Mouse (Mus musculus): Measurements from ENCODE around the gene Sulf2. TPM values are rescaled to one million over a fixed set of nuclear protein-coding genes. Genes with fewer than 3 reads are reported as not detected.
A peak's percentile ranks its signal among the peaks of the same experiment; 100 is the strongest.

Sulf2 gene
- polyA plus RNA-seq, 2 experiments: 200 to 294 TPM

DNA sequence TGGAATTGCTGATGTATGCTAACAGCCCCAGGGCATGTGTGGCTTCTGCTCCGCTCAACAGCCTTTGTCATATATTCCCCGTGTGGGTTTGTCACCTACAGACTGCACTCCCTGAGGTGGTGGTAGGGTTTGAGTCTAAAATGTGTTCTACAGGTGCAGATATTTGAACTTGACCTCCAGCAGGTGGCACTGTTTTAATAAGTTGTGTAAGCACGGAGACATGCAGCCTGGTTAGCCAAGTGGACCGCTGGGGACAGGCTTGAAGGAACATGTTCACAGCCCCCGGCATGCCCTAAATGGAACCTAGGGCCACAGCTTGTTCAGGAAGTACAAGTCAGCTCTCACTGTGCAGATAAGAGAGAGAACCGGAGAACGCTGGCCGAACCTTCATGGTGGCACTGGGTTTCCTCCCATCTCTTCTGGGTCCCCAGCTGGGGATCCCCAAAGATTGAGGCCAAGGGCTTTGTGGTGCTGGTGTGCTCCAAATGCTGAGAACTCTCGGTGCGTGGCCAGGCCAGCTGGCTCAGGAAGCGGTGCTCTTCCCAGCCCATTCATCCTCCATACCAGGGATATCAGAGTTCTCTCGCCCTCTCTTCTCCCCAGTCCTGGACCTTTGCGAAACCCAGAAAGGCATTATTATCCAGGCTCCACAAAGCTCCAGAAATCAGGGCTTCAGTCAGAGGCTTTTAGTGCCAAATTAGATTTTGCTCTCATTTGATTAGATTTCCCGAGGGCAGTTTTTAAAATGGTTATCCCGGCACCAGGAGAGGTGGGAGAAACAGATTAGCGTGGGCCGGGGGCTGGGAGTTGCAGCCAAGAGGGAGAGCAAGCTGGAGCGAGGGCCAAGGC, 57.8 kb downstream of the Sulf2 start:
- H3K27ac ChIP-seq (replicated peaks; ENCODE audit: low read depth, low read length): no peak overlapping the region
- peaks cover 73% of the 10 kb centered on the region for H3K36me3 ChIP-seq (ENCODE audit: control insufficient read depth, insufficient read depth, low read length)
- H3K4me1 ChIP-seq (ENCODE audit: control insufficient read depth, insufficient read depth, low read length): no peaks in the 10 kb centered on the region
- no peak overlapping the region for H3K4me3 ChIP-seq (replicated peaks; ENCODE audit: low read length)
- WGBS: 81% methylated on average over 18 of the region's 18 CpGs
- ATAC-seq (ENCODE audit: low FRiP score, low read depth) (no peak; the same call in 1 of the 2 replicates), DNase-seq (ENCODE audit: low spot score) (peak; percentile 47)
- no peaks in the 10 kb centered on the region for H3K9me3 ChIP-seq (ENCODE audit: control insufficient read depth, low read length)
- H3K9ac ChIP-seq (ENCODE audit: low read depth, low read length, severe bottlenecking): no peak overlapping the region
- no peak overlapping the region for H3K4me2 ChIP-seq (replicated peaks; ENCODE audit: low read depth, low read length, severe bottlenecking)
- no peaks in the 10 kb centered on the region for H3K27me3 ChIP-seq (ENCODE audit: control insufficient read depth, insufficient read depth, low read length)
- TF ChIP-seq POLR2A (IDR thresholded peaks at IDR 0.05; ENCODE audit: borderline replicate concordance, extremely low read depth, insufficient read depth, insufficient read length): no peak

DNA sequence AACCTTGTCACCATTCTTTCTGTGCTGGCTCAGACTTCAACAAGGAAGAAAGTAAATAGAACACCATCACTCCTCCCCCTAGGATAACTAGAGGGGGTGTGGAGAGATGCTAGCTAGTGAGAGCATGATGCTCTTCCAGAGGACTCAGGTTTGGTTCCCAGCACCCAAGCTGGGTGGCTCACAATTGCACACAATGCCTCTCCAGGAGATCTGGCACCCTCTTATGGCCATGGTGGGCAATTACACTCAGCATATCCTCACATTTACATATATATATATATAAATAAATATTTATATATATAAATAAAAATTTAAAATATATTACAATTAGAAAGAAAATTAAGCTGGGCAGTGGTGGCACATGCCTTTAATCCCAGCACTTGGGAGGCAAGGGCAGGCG, 58.6 kb downstream of the Sulf2 start:
- H3K36me3 ChIP-seq (ENCODE audit: control insufficient read depth, insufficient read depth, low read length): peaks cover 78% of the 10 kb centered on the region
- no peaks in the 10 kb centered on the region for H3K9me3 ChIP-seq (ENCODE audit: control insufficient read depth, low read length)
- no peak for TF ChIP-seq POLR2A (IDR thresholded peaks at IDR 0.05; ENCODE audit: borderline replicate concordance, extremely low read depth, insufficient read depth, insufficient read length)
- no peak overlapping the region for H3K9ac ChIP-seq (ENCODE audit: low read depth, low read length, severe bottlenecking)
- no peaks in the 10 kb centered on the region for H3K4me1 ChIP-seq (ENCODE audit: control insufficient read depth, insufficient read depth, low read length)
- H3K27me3 ChIP-seq (ENCODE audit: control insufficient read depth, insufficient read depth, low read length): no peaks in the 10 kb centered on the region
- H3K4me2 ChIP-seq (replicated peaks; ENCODE audit: low read depth, low read length, severe bottlenecking): no peak overlapping the region
- no peak overlapping the region for H3K4me3 ChIP-seq (replicated peaks; ENCODE audit: low read length)
- ATAC-seq (ENCODE audit: low FRiP score, low read depth) (no peak), DNase-seq (ENCODE audit: low spot score) (no peak)
- WGBS: 100% methylated on average over 1 of the region's 1 CpGs
- H3K27ac ChIP-seq (replicated peaks; ENCODE audit: low read depth, low read length): no peak overlapping the region

DNA sequence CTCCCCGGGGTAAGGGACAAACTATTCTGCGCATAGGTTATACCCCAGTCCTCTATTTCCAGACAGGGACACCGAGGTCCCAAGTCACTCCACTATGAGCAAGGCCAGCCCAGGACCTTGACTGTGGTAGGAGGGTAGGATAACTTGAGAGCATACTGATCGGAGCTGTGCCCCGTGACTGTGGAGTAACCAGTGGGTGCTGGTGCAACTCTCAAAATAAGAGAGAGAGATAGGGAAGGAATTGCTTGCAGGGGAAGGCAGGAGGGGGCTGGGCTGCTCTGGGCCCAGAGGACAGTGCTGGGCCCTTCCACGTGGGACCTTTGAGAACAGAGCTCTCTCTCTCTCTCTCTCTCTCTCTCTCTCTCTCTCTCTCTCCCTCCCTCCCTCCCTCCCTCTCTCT, 59.2 kb downstream of the Sulf2 start:
- no peak overlapping the region for H3K4me2 ChIP-seq (replicated peaks; ENCODE audit: low read depth, low read length, severe bottlenecking)
- H3K4me1 ChIP-seq (ENCODE audit: control insufficient read depth, insufficient read depth, low read length): no peaks in the 10 kb centered on the region
- no peaks in the 10 kb centered on the region for H3K27me3 ChIP-seq (ENCODE audit: control insufficient read depth, insufficient read depth, low read length)
- no peaks in the 10 kb centered on the region for H3K9me3 ChIP-seq (ENCODE audit: control insufficient read depth, low read length)
- H3K36me3 ChIP-seq (ENCODE audit: control insufficient read depth, insufficient read depth, low read length): peaks cover 80% of the 10 kb centered on the region
- H3K4me3 ChIP-seq (replicated peaks; ENCODE audit: low read length): no peak overlapping the region
- no peak for ATAC-seq (ENCODE audit: low FRiP score, low read depth)
- no peak for DNase-seq (ENCODE audit: low spot score)
- no peak overlapping the region for H3K27ac ChIP-seq (replicated peaks; ENCODE audit: low read depth, low read length)
- no peak overlapping the region for H3K9ac ChIP-seq (ENCODE audit: low read depth, low read length, severe bottlenecking)
- TF ChIP-seq POLR2A (IDR thresholded peaks at IDR 0.05; ENCODE audit: borderline replicate concordance, extremely low read depth, insufficient read depth, insufficient read length): no peak
- WGBS: 98% methylated on average over 5 of the region's 6 CpGs

DNA sequence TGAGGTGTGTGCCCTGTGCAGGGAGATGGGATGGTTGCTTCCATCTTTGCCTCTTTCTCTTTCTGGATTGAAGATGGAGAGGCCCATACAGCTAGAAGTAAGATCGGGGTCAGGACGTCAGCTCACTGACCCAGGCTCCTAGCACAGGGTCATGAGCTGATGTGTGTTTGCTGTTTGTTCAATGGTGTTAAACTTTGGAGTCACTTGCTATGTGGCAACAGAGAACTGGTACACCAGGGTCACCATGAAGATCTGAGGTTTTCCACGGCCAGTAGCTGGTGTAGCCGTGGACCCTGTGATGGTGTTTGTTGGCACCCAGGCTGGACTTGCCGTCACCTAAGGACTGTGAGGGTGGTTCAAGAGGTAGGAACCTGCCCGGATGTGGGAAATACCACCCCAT, 63.1 kb downstream of the Sulf2 start:
- Histone ChIP-seq H3K9me3 (ENCODE audit: control insufficient read depth, low read length) (no peaks in the 10 kb centered on the region), H3K4me2 (replicated peaks; ENCODE audit: low read depth, low read length, severe bottlenecking) (no peak overlapping the region), H3K4me3 (replicated peaks; ENCODE audit: low read length) (no peak overlapping the region), H3K36me3 (ENCODE audit: control insufficient read depth, insufficient read depth, low read length) (peaks cover 89% of the 10 kb centered on the region), H3K4me1 (ENCODE audit: control insufficient read depth, insufficient read depth, low read length) (peaks cover 6% of the 10 kb centered on the region; the same call in 1 of the 2 replicates), H3K9ac (ENCODE audit: low read depth, low read length, severe bottlenecking) (no peak overlapping the region), H3K27me3 (ENCODE audit: control insufficient read depth, insufficient read depth, low read length) (no peaks in the 10 kb centered on the region), H3K27ac (replicated peaks; ENCODE audit: low read depth, low read length) (no peak overlapping the region)
- 89% methylated on average over 6 of the region's 6 CpGs for WGBS
- TF ChIP-seq POLR2A (IDR thresholded peaks at IDR 0.05; ENCODE audit: borderline replicate concordance, extremely low read depth, insufficient read depth, insufficient read length): no peak
- no peak for ATAC-seq (ENCODE audit: low FRiP score, low read depth)
- no peak for DNase-seq (ENCODE audit: low spot score)

DNA sequence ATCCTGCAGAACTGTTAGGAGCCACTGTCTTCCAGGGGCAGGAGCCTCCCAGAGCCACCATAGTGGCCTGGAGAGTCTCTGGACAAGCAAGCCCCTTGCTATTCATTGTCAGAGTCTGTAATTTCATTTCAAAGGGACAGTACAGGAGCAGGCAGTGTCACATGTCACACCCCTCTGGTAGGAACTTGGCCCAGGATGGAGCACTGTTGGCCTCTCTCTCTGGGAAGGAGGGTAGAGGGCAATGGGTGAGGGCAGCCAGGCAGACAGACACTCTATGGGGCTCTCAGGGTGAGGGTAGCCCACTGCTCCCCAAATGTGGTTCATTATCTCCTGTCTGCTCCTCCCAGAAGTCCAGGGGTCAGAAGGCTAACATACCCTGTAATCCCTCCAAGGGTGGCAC, 63.9 kb downstream of the Sulf2 start:
- H3K9me3 ChIP-seq (ENCODE audit: control insufficient read depth, low read length): no peaks in the 10 kb centered on the region
- no peak overlapping the region for H3K27ac ChIP-seq (replicated peaks; ENCODE audit: low read depth, low read length)
- DNase-seq (ENCODE audit: low spot score): no peak
- no peak for TF ChIP-seq POLR2A (IDR thresholded peaks at IDR 0.05; ENCODE audit: borderline replicate concordance, extremely low read depth, insufficient read depth, insufficient read length)
- no peak overlapping the region for H3K9ac ChIP-seq (ENCODE audit: low read depth, low read length, severe bottlenecking)
- peaks cover 6% of the 10 kb centered on the region; the same call in 1 of the 2 replicates for H3K4me1 ChIP-seq (ENCODE audit: control insufficient read depth, insufficient read depth, low read length)
- H3K36me3 ChIP-seq (ENCODE audit: control insufficient read depth, insufficient read depth, low read length): peaks cover 88% of the 10 kb centered on the region
- no peak overlapping the region for H3K4me3 ChIP-seq (replicated peaks; ENCODE audit: low read length)
- no peaks in the 10 kb centered on the region for H3K27me3 ChIP-seq (ENCODE audit: control insufficient read depth, insufficient read depth, low read length)
- no peak for ATAC-seq (ENCODE audit: low FRiP score, low read depth)
- no peak overlapping the region for H3K4me2 ChIP-seq (replicated peaks; ENCODE audit: low read depth, low read length, severe bottlenecking)

All from limb, embryonic 14.5 days (tissue).